Mouse (Mus musculus): ENCODE results near the gene Bend7.

- TF ChIP-seq MAX (IDR thresholded peaks at IDR 0.05) (no peak), CTCF (IDR thresholded peaks at IDR 0.05; ENCODE audit: control insufficient read depth, insufficient read depth, insufficient read length) (no peak), MYOG (IDR thresholded peaks at IDR 0.05; ENCODE audit: control insufficient read depth, extremely low read depth, insufficient read length) (no peak), CEBPB (IDR thresholded peaks at IDR 0.05; ENCODE audit: low read depth) (no peak), FOSL1 (IDR thresholded peaks at IDR 0.05; ENCODE audit: insufficient read depth, low read length, poor library complexity, severe bottlenecking) (no peak), USF1 (IDR thresholded peaks at IDR 0.05; ENCODE audit: low read depth) (no peak), MYOD1 (IDR thresholded peaks at IDR 0.05; ENCODE audit: control insufficient read depth, insufficient read length, low read depth) (no peak)
Observed at GRCm38 (mm10) chr2:4831493-4831892, 113.9 kb downstream of the Bend7 start.

Data from C2C12 (cell line).